Mouse (Mus musculus) intestine, embryonic 16.5 days (tissue): ENCODE results near the gene Shb. TPM values are rescaled to one million over a fixed set of nuclear protein-coding genes. Genes with fewer than 3 reads are reported as not detected.

ENCODE experiments used
- microRNA-seq: library from miRNA; unstranded; fragments of <30 nt; microRNA quantifications from one replicate; pipeline ENCODE4, GENCODE M21; 2016
- polyA plus RNA-seq: library from polyadenylated mRNA; unstranded; fragments of >200 nt; fragmentation: Nextera tagmentation; extraction: Ambion mirVana; gene quantifications from 2 replicates; pipeline ENCODE4 v1.2.1, GENCODE M21; 2015

Gene Shb
- polyA plus RNA-seq, 1 experiment from 2014 or later: 1.5 TPM

Small RNA genes within 50 kb of the gene (microRNA-seq; reads per million reads assigned to microRNA genes)
- not detected for gene Gm22518
- gene Gm25692: not detected

Other genes starting within 250 kb of the Shb start
- gene Trmt10b, start 235.3 kb downstream of the Shb start, polyA plus RNA-seq: 13.0 and 15.5 TPM in 2 replicates
- 6.4 and 7.4 TPM in 2 replicates for gene Dcaf10, start 190.4 kb downstream of the Shb start, polyA plus RNA-seq
- gene Exosc3, start 189.7 kb downstream of the Shb start, polyA plus RNA-seq: 77.1 and 82.7 TPM in 2 replicates
- 50.3 and 55.5 TPM in 2 replicates for gene Slc25a51, start 123.7 kb downstream of the Shb start, polyA plus RNA-seq